In genomic region chr10:59952152-59952780, GRCm38 (mm10) we compare ENCODE assay signal across 8 mouse cellular contexts. TPM values are rescaled to one million over a fixed set of nuclear protein-coding genes. Genes with fewer than 3 reads are reported as not detected.
A peak's percentile ranks its signal among the peaks of the same experiment; 100 is the strongest.
DNase-seq lines count a peak whose midpoint lies in the region; ATAC-seq and TF ChIP-seq lines count a peak whose summit lies in the region.

No protein-coding gene starts in this region.

- peak overlapping the region; percentile 63 for H3K9ac ChIP-seq in CH12.LX (ENCODE audit: insufficient read depth, low read depth)
- H3K9ac ChIP-seq in embryonic facial prominence, embryonic 13.5 days, result peak overlapping the region; percentile 83
- peak overlapping the region; percentile 62 for H3K9ac ChIP-seq in kidney, postnatal 0 days (ENCODE audit: low read depth, low read length)
- H3K9ac ChIP-seq in lung, embryonic 15.5 days, result peak overlapping the region; percentile 49

- 0 out of 2 replicates have a peak, but pooled peaks have one; percentile 28 for TF ChIP-seq EP300 in CH12.LX (IDR thresholded peaks at IDR 0.05; ENCODE audit: low read length)

- H3K27ac ChIP-seq in CH12.LX (ENCODE audit: insufficient read depth, low read depth), result peak overlapping the region; percentile 92
- H3K27ac ChIP-seq in embryonic facial prominence, embryonic 13.5 days, result peak overlapping the region; percentile 96
- peak overlapping the region; percentile 88 for H3K27ac ChIP-seq in kidney, postnatal 0 days
- H3K27ac ChIP-seq in lung, embryonic 15.5 days, result peak overlapping the region; percentile 92

- peaks cover 21% of the 10 kb centered on the region for H3K79me2 ChIP-seq in CH12.LX (replicated peaks; ENCODE audit: control insufficient read depth, extremely low read depth, insufficient read depth, poor library complexity, severe bottlenecking)

- WGBS in embryonic facial prominence, embryonic 13.5 days, result under 1% methylated on average over 31 of the region's 31 CpGs
- WGBS in kidney, postnatal 0 days, result under 1% methylated on average over 31 of the region's 31 CpGs
- WGBS in lung, embryonic 15.5 days, result 0% methylated on average over 31 of the region's 31 CpGs

- dilution Hi-C loops in CH12.LX (cut with MboI; ENCODE audit: extremely low pct_ligation_motif_present, extremely low pct_unique_long_range_greater_than_20kb, low sequenced_read_pairs), result no loop called here

- H3K4me1 ChIP-seq in CH12.LX (ENCODE audit: control insufficient read depth in 1 of 2, insufficient read depth in 2 of 2), result peaks cover 8 to 36% of the 10 kb centered on the region in 2 experiments
- H3K4me1 ChIP-seq in embryonic facial prominence, embryonic 13.5 days, result peaks cover 45% of the 10 kb centered on the region
- H3K4me1 ChIP-seq in kidney, postnatal 0 days (replicated peaks; ENCODE audit: insufficient read depth, low read length), result peaks cover 23% of the 10 kb centered on the region
- H3K4me1 ChIP-seq in lung, embryonic 15.5 days, result peaks cover 49% of the 10 kb centered on the region

- H3K9me3 ChIP-seq in CH12.LX (replicated peaks; ENCODE audit: low read length), result no peaks in the 10 kb centered on the region
- H3K9me3 ChIP-seq in embryonic facial prominence, embryonic 13.5 days, result no peaks in the 10 kb centered on the region
- H3K9me3 ChIP-seq in kidney, postnatal 0 days (replicated peaks; ENCODE audit: low read length), result no peaks in the 10 kb centered on the region
- no peaks in the 10 kb centered on the region for H3K9me3 ChIP-seq in lung, embryonic 15.5 days

- H3K4me3 ChIP-seq in CH12.LX (replicated peaks in 1 of 3; ENCODE audit: low read depth in 2 of 3, low read length in 2 of 3, poor library complexity in 1 of 3), result peak overlapping the region; percentile 67 to 96 (median 77)
- H3K4me3 ChIP-seq in embryonic facial prominence, embryonic 13.5 days, result peak overlapping the region; percentile 99
- peak overlapping the region; percentile 92 for H3K4me3 ChIP-seq in kidney, postnatal 0 days (replicated peaks; ENCODE audit: low read depth, low read length)
- peak overlapping the region; percentile 83 for H3K4me3 ChIP-seq in lung, embryonic 15.5 days

- in situ Hi-C loops in CH12.LX (cut with MboI; ENCODE audit: low pct_ligation_motif_present, low pct_unique_long_range_greater_than_20kb, low sequenced_read_pairs), result loop anchor here (5.0 kb wide), 1 partner anchor 55 kb away; no protein-coding TSS in a partner anchor

- peaks cover 8 to 21% of the 10 kb centered on the region in 2 experiments for H3K36me3 ChIP-seq in CH12.LX (replicated peaks in 1 of 2; ENCODE audit: control insufficient read depth in 1 of 2, insufficient read depth in 1 of 2, low read length in 1 of 2)
- 0 out of 2 replicates have a peak, but pooled peaks cover 5% of the 10 kb centered on the region for H3K36me3 ChIP-seq in embryonic facial prominence, embryonic 13.5 days
- peaks cover 4% of the 10 kb centered on the region; the same call in 1 of the 2 replicates for H3K36me3 ChIP-seq in kidney, postnatal 0 days (ENCODE audit: insufficient read depth, low read length)
- peaks cover 5% of the 10 kb centered on the region; the same call in 1 of the 2 replicates for H3K36me3 ChIP-seq in lung, embryonic 15.5 days

- TF ChIP-seq POLR2A in CH12.LX (IDR thresholded peaks at IDR 0.05; ENCODE audit: low read depth, low read length), result 0 out of 2 replicates have a peak, but pooled peaks have one; percentile 10

- no peak; the same call in 1 of the 2 replicates for TF ChIP-seq RAD21 in CH12.LX (IDR thresholded peaks at IDR 0.05; ENCODE audit: low read depth, low read length)

- no peaks in the 10 kb centered on the region for H3K27me3 ChIP-seq in CH12.LX (replicated peaks)
- no peaks in the 10 kb centered on the region for H3K27me3 ChIP-seq in embryonic facial prominence, embryonic 13.5 days
- no peaks in the 10 kb centered on the region for H3K27me3 ChIP-seq in kidney, postnatal 0 days (ENCODE audit: insufficient read depth, low read length)
- no peaks in the 10 kb centered on the region for H3K27me3 ChIP-seq in lung, embryonic 15.5 days

- 0 out of 4 replicates have a peak, but pooled peaks of 1 of the 2 experiments have one; percentile 2 for TF ChIP-seq CTCF in CH12.LX (conservative IDR thresholded peaks at IDR 0.05 in 1 of 2, IDR thresholded peaks at IDR 0.05 in 1 of 2; ENCODE audit: low read depth in 2 of 2, low read length in 2 of 2)
- TF ChIP-seq CTCF in kidney, postnatal 0 days (IDR thresholded peaks at IDR 0.05; ENCODE audit: low read depth), result no peak

- peak; percentile 34; the same call in 1 of the 2 replicates for ATAC-seq in embryonic facial prominence, embryonic 13.5 days (ENCODE audit: insufficient number of reproducible peaks, insufficient read depth, low FRiP score, low TSS enrichment, low read depth)
- peak; percentile 26; the same call in 1 of the 2 replicates for ATAC-seq in kidney, postnatal 0 days (replicated peaks; ENCODE audit: low FRiP score, low read depth)
- ATAC-seq in lung, embryonic 15.5 days (ENCODE audit: borderline replicate concordance, extremely low read depth, low FRiP score, low TSS enrichment), result peak; percentile 28; the same call in 1 of the 2 replicates

- peak; percentile 57 for DNase-seq in CH12.LX (ENCODE audit: extremely low read depth)
- DNase-seq in ZHBTc4 (ENCODE audit: low read depth, low spot score), result peak; percentile 54
- DNase-seq in heart, adult 8-10 months (ENCODE audit: low spot score), result peak; percentile 78
- peak; percentile 66 for DNase-seq in kidney, postnatal 0 days (ENCODE audit: low spot score)
- DNase-seq in retina, postnatal 1 day, result peak; percentile 80
- DNase-seq in adrenal gland, postnatal 4 days (ENCODE audit: low spot score in 2 of 2), result no peak

- peak overlapping the region; percentile 47 for H3K4me2 ChIP-seq in CH12.LX (ENCODE audit: insufficient read depth, low read depth, poor library complexity, severe bottlenecking)
- H3K4me2 ChIP-seq in embryonic facial prominence, embryonic 13.5 days, result peak overlapping the region; percentile 96
- H3K4me2 ChIP-seq in kidney, postnatal 0 days (ENCODE audit: low read length), result peak overlapping the region; percentile 93
- peak overlapping the region; percentile 86 for H3K4me2 ChIP-seq in lung, embryonic 15.5 days

TF ChIP-seq in CH12.LX, 34 proteins besides CTCF, POLR2A, EP300 and RAD21 (continues in another document):
- 0 out of 2 replicates have a peak, but pooled peaks have one; percentile 30 for TF ChIP-seq ELF1 (IDR thresholded peaks at IDR 0.05; ENCODE audit: low read depth, low read length)
- TF ChIP-seq SMC3 (IDR thresholded peaks at IDR 0.05; ENCODE audit: low read depth, low read length), result peak; percentile 2; the same call in 1 of the 2 replicates
- TF ChIP-seq MAX (IDR thresholded peaks at IDR 0.05; ENCODE audit: low read length), result peak; percentile 43; the same call in 1 of the 2 replicates
- TF ChIP-seq SIN3A (IDR thresholded peaks at IDR 0.05; ENCODE audit: low read length), result peak; percentile 71
- TF ChIP-seq PAX5 (IDR thresholded peaks at IDR 0.05; ENCODE audit: low read length), result no peak
- peak; percentile 73; the same call in 1 of the 2 replicates for TF ChIP-seq MAZ (IDR thresholded peaks at IDR 0.05; ENCODE audit: low read depth, low read length)
- TF ChIP-seq ETS1 (conservative IDR thresholded peaks at IDR 0.05; ENCODE audit: low read depth, low read length), result peak; percentile 20; the same call in 1 of the 2 replicates
- no peak for TF ChIP-seq ZC3H11A (IDR thresholded peaks at IDR 0.05; ENCODE audit: low read depth, low read length)
- no peak; the same call in 1 of the 2 replicates for TF ChIP-seq CHD1 (IDR thresholded peaks at IDR 0.05; ENCODE audit: low read depth, low read length)
- 0 out of 2 replicates have a peak, but pooled peaks have one; percentile 26 for TF ChIP-seq MYC (IDR thresholded peaks at IDR 0.05; ENCODE audit: low read depth, low read length)
- TF ChIP-seq KAT2A (IDR thresholded peaks at IDR 0.05; ENCODE audit: insufficient replicate concordance, low read length), result no peak
- peak; percentile 49; the same call in 1 of the 2 replicates for TF ChIP-seq ZMIZ1 (IDR thresholded peaks at IDR 0.05; ENCODE audit: low read depth, low read length)
- TF ChIP-seq ZNF384 (IDR thresholded peaks at IDR 0.05; ENCODE audit: low read depth, low read length), result no peak
- TF ChIP-seq JUN (IDR thresholded peaks at IDR 0.05; ENCODE audit: insufficient read depth, low read depth, low read length), result no peak
- TF ChIP-seq NELFE (IDR thresholded peaks at IDR 0.05; ENCODE audit: low read depth, low read length), result 0 out of 2 replicates have a peak, but pooled peaks have one; percentile 33

RNA-seq across cellular contexts. Expression of gene Ddit4, which starts 0.6 kb away (rescaled TPM):
- total RNA-seq in CH12.LX (2012; rRNA removed), result 45.7 and 136 TPM in 2 replicates
- 37.5 and 50.6 TPM in 2 replicates for total RNA-seq in CH12.LX (2014; rRNA removed)
- 38.9 and 39.5 TPM in 2 replicates for polyA plus RNA-seq in CH12.LX (2012; ENCODE audit: insufficient read length, low read depth)
- polyA plus RNA-seq in embryonic facial prominence, embryonic 13.5 days (2015; fragmentation: Nextera tagmentation; extraction: Ambion mirVana), result 86.5 and 93.1 TPM in 2 replicates
- 10 to 100 TPM; 22.1 to 74.4 (median 55.6) TPM for total RNA-seq in heart, adult 8-10 months (2022)
- 23.0 and 24.0 TPM in 2 replicates for polyA plus RNA-seq in kidney, postnatal 0 days (2015; fragmentation: Nextera tagmentation; extraction: Ambion mirVana)
- polyA plus RNA-seq in lung, embryonic 15.5 days (2015; fragmentation: Nextera tagmentation; extraction: Ambion mirVana), result 43.2 and 49.6 TPM in 2 replicates
- total RNA-seq in adrenal gland, postnatal 4 days (2021), result 10 to 100 TPM; 59.7 to 80.6 TPM

RNA-seq across cellular contexts. Expression of gene Ascc1, which starts 50.3 kb away (rescaled TPM):
- total RNA-seq in CH12.LX (2012; rRNA removed), result 18.1 and 25.4 TPM in 2 replicates
- total RNA-seq in CH12.LX (2014; rRNA removed), result 20.1 and 21.0 TPM in 2 replicates
- polyA plus RNA-seq in CH12.LX (2012; ENCODE audit: insufficient read length, low read depth), result 25.5 and 30.7 TPM in 2 replicates
- 48.3 and 50.3 TPM in 2 replicates for polyA plus RNA-seq in embryonic facial prominence, embryonic 13.5 days (2015; fragmentation: Nextera tagmentation; extraction: Ambion mirVana)
- 10 to 100 TPM; 22.3 to 26.7 (median 24.4) TPM for total RNA-seq in heart, adult 8-10 months (2022)
- 57.8 and 64.1 TPM in 2 replicates for polyA plus RNA-seq in kidney, postnatal 0 days (2015; fragmentation: Nextera tagmentation; extraction: Ambion mirVana)
- 42.4 and 45.2 TPM in 2 replicates for polyA plus RNA-seq in lung, embryonic 15.5 days (2015; fragmentation: Nextera tagmentation; extraction: Ambion mirVana)
- 10 to 100 TPM; 35.7 to 38.0 TPM for total RNA-seq in adrenal gland, postnatal 4 days (2021)

RNA-seq across cellular contexts. Expression of gene Anapc16, which starts 50.7 kb away (rescaled TPM):
- total RNA-seq in CH12.LX (2012; rRNA removed) (66.4 and 67.6 TPM in 2 replicates), CH12.LX (2014; rRNA removed) (64.9 and 65.3 TPM in 2 replicates)
- polyA plus RNA-seq in CH12.LX (2012; ENCODE audit: insufficient read length, low read depth), result 43.9 and 50.8 TPM in 2 replicates
- 116 and 128 TPM in 2 replicates for polyA plus RNA-seq in embryonic facial prominence, embryonic 13.5 days (2015; fragmentation: Nextera tagmentation; extraction: Ambion mirVana)
- 10 to 100 TPM; 59.0 to 88.1 (median 74.3) TPM for total RNA-seq in heart, adult 8-10 months (2022)
- polyA plus RNA-seq in kidney, postnatal 0 days (2015; fragmentation: Nextera tagmentation; extraction: Ambion mirVana), result 103 and 106 TPM in 2 replicates
- polyA plus RNA-seq in lung, embryonic 15.5 days (2015; fragmentation: Nextera tagmentation; extraction: Ambion mirVana), result 109 and 112 TPM in 2 replicates
- 10 to 100 TPM; 82.2 to 88.4 TPM for total RNA-seq in adrenal gland, postnatal 4 days (2021)

Comparison
In these comparisons a context has a peak if more than half of its experiments do, and no peak if none do; other contexts are left out.
1. DNase-seq: peak in CH12.LX (single experiment), ZHBTc4 (single experiment), heart, adult 8-10 months (single experiment), kidney, postnatal 0 days (single experiment) and retina, postnatal 1 day (single experiment); none in adrenal gland, postnatal 4 days (0 of 2).
2. Peak in every context shown above with its lines, with median percentiles within 50 percentile points of each other: H3K27ac ChIP-seq, H3K4me2 ChIP-seq, H3K4me3 ChIP-seq, H3K9ac ChIP-seq and ATAC-seq.